Mouse (Mus musculus) CD4-positive, CD25-positive, alpha-beta regulatory T cell, adult 4 months (primary cell): ENCODE results near the gene Obscn. TPM values are rescaled to one million over a fixed set of nuclear protein-coding genes. Genes with fewer than 3 reads are reported as not detected.
A peak's percentile ranks its signal among the peaks of the same experiment; 100 is the strongest.

Experiments used
- ATAC-seq: one replicate; pipeline ENCODE4 v1.8.0; 2017
- polyA plus RNA-seq, 2 experiments: library from polyadenylated mRNA; unstranded; fragments of 100-300 nt; shearing (Covaris generic); gene quantifications; one replicate each; pipeline ENCODE4 v1.2.1; 2017

Obscn gene
- not detected for polyA plus RNA-seq

- no peak for ATAC-seq
Observed at GRCm38 (mm10) chr11:59135904-59136452, at the start of gene Obscn. TSS of gene Obscn (minus strand) at chr11:59136402.

DNA sequence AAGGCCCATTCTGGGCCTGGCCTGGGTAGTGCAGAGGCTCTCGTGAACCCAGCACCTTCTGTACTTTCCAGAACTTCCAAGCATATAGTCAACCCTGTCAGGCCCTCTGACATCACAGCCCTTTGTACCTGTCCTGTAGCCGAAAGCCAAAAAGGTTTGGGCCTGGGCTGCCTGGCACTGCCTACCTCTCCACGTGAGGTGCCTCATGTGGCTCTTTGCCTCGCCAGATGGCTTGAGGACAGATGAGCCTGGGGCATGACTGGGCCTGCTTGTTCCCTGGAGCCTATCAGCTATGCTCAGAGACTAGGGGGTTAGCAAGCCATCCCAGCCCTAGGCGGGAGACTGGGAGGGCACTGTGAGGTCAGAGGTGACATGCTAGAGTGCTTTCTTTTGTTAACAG is 49.3 kb upstream of the Obscn start:
- no peak for ATAC-seq

DNA sequence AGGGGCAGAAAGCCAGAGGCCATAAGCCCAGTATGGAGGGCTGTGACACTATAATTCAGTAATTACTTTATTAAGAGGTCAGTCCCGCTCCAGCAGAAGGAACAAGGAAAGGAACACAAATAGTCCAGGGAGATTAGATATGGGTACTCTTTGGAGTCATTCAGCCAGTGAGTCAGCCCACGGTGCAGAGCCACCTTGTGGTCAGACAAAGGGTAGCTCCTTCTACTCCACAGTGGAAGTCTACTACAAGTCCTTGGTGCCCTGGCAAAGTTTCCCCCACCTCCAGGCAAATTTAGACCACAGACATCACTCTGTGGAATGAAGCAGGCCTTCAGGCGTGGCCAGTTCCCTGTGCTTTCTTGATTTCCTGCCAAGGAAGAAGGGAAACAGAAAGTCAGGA is 47.6 kb upstream of the Obscn start:
- ATAC-seq = peak; percentile 77

DNA sequence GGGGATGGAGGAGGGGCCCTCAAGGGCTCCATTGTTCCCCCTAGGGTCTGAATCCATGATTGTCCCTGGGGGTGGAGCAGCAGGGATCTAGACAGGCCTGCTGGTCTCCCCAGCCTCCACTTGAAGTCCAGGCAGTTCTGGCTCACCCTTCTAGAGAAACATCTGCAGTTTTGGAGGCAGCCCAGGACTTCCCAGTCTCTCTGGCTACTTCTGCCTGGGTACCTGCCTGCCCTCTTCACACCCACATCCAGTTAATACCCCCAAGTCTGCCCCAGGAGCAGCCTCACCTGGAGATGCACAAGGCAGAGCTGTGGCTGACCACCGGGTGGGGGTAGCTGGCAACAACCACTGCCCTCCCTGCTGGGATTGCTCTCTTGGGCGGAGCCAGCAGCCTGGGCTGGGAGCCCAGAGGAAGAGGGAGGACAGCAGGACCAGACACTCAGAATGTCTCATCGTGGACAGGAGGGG is 46.7 kb upstream of the Obscn start, which contains the start of gene Gjc2:
TSS of gene Gjc2 (minus strand) at position 350 of the 468 bp plus-strand sequence.
- no peak for ATAC-seq

DNA sequence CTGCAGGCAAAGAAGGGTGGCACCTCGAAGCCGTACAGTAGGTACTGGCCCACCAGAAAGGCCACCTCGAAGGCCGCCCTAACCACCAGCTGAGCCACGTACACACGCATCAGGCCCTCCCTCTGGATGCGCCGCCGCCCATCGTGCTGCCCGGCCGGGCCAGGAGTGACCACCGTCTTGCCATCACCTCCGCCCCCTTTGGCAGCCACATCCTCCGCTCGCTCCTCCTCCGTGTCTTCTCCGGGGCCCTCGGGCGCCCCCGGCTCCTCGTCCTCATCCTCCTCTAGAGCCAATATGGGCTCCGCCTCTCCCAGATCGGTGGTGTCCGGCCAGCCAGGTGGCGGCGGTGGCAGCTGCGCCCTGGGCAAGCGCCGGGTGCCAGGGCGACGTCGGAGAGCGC is 40.7 kb upstream of the Obscn start:
- ATAC-seq = no peak

DNA sequence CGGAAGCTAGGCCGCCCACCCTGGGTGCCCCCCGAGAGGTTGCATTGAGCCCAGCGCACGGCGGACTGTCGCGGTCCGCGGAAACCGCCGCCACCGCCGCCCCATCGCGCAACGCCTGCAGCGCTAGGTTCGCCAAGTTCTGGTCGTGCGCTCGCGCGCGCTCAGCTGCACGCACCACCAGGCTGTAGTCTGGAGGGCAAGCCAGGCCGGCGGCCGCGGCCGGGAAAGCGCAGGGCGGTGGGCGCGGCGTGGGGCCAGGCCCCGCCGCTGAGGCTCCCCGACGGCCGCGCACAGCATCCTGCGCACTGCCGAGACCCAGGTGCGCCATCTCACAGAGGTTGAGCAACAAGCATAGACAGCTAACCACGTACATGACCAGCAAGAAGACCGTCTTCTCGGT is 40.3 kb upstream of the Obscn start:
- no peak for ATAC-seq

DNA sequence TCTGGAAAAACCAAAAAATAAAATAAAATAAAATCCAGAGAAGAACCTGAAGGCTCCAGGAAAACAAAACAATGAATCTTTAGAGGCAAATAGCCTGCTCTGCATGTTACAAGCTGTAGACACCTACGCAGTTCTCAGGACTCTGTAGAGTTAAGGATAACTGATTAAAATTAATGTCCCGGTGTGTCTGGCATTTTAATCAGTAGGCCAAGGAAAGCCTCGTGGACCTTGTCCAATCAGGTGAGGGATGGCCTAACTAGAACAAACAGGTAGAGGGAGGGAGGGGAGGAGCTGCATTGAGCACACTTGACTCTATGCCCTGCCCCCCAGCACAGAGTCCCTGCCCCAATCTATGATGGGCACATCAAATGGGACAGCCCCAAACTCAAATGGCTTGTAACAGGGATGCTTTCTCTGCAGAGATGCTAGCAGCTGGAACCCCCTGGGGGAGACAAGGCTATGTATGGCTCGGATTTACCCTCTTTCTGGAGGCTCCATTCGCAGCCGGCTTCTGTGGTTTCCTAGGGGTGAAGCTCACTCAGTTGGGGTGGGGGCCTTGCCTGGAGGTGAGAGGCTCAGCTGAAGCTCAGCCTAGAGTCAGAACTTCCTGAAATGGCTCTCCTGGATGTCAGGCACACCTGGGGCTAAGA is 38.1 kb upstream of the Obscn start:
- no peak for ATAC-seq

DNA sequence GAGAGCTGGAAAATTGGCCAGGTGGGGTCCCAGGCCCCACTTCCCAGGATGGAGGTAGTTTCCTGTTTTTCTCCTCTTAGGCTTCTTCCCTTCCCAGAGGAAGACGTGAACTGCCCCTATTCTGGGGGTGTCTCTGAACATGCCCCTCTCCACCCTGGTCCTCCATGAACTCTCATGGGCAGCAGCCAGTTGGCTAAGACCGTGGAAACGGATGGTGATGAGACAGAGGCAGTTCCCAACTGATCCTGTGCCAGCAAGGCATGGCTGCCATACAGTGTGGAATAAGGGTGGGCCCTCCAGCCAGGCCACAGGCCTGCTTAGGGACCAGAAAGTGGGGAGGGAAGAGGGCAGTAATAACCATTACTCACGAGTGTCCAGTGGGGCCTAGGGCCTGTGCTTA is 34.3 kb upstream of the Obscn start:
- ATAC-seq = no peak

- no peak for ATAC-seq
Observed at GRCm38 (mm10) chr11:59169807-59170206, 33.6 kb upstream of the Obscn start.

GRCm38 (mm10) chr11:59165616-59166241 is 29.5 kb upstream of the Obscn start:
- ATAC-seq = no peak

DNA sequence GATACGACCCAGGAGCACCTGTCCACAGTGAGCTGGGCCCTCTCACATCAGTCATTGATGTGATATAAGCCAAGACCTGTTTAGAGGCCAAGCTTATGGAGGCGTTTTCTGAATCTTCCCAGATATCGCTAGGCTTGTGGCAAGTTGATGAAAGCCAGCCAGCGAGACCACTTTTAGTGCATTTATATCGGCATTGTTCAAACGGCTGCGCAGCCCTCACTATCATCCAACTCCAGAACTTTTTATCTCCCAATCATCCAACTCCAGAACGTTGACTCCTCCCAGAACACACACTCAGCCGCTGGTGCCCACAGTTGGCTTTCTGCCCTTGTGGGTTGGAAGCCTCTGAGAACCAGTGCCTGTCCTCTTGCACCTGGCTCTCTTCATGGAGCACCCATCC is 28.2 kb upstream of the Obscn start:
- no peak for ATAC-seq

DNA sequence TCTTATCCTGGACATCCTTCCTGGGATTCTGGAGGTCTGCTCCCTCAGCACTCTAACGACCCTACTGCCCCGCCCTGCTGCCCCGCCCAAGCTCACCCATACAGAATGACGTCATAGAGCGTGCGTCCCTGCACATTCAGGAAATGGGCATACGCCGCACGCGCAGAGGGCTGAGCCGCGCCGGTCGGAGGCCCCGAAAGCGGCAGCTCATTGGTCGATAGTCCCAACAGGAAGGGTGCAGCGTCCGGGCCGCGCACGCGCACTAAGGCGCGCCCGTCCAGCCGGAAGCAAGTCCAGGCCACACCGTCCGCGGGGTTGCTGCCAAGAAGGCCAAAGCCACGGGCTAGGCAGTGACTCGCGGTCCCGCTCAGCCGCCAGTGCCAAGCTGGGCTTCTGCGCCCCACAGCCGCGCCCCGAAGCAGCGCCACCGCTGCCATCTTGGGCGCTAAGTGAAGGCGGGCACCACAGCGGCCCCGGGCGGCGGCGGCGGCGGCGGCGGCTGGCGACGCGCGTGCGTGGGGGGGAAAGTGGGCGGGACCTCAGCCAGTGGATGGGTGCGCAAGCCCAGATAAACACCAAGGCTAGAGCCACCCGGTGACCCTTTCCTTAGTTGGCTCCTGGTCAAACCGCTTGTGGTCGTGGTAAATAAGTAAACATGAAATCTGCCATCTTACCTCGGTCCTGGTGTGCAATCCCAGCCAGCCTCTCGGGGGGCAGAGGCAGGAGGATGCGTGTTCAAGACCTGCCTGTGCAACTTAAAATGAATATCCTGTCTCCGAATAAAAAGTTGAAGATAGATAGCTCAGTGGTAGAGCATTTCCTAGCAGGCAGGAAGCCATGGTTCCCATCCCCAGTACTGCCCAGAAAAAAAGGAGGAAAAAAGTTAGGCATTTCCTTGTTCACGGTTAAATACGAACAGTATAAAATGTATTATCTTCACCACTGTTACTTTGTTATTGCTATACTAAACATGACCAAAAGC is 27.3 kb upstream of the Obscn start, which contains the start of gene Iba57:
TSS of gene Iba57 (minus strand) at position 485 of the 982 bp plus-strand sequence.
- peak; percentile 98 for ATAC-seq

- no peak for ATAC-seq
Observed at GRCm38 (mm10) chr11:59162443-59163254, 26.4 kb upstream of the Obscn start.

DNA sequence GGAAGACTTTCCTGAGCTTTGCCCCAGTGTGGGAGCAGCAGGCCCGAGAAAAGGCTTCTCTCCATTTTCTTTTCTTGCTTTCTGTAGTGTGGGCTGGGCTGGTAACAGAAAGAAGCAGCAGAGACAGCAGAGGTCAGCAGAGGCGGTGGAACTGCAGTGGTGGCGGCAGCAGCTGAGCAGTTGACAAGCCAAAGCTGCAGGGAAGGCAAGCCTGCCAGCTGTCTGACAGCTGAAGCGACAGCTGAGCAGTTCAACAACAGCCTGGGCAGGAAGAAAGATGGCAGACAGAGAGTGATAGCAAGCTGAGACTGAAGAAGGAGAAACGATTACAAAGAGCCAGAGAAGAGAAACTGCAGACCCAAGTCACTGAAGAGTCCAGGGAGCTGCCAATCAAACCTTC is 25.2 kb upstream of the Obscn start:
- ATAC-seq = no peak

DNA sequence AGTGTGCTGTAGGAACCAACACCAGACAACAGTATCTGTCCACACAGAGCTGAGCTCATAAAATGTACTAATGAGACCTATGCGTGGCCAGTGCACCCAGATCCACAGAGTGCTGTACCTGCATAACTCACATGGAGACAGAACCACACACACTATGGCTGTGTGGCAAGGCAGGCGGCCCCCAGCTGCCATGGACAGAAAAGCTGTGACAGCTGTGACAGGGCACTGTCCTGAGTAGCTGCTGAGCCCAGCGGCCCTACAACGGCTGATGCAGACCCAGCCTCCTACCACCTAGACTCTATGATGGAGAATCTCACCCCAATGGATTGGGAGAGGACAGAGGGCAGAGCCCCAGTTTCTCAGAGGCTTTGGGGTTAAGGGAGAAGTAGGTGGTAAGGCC is 23.4 kb upstream of the Obscn start:
- no peak for ATAC-seq

- ATAC-seq = no peak
Observed at GRCm38 (mm10) chr11:59159099-59159498, 22.9 kb upstream of the Obscn start.

DNA sequence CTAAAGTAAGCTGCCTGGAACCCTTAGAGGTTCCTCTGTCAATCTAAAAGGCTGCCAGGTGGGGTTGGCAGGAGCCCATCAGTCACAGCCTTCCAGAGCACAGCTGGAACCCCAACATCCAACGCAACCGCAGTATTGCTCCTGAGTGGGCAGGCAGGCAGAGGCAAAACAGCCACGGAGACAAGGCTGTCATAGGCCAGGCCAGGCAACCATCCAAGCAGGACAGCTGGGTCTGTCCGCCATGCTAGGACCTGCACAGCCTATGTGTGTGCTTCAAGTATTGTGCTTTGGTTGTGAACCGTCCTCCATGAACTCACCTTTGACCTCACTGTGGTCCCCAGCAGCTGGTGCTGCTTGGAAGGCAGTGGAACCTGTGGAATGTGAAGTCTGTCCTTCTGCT is 19.7 kb upstream of the Obscn start:
- no peak for ATAC-seq

DNA sequence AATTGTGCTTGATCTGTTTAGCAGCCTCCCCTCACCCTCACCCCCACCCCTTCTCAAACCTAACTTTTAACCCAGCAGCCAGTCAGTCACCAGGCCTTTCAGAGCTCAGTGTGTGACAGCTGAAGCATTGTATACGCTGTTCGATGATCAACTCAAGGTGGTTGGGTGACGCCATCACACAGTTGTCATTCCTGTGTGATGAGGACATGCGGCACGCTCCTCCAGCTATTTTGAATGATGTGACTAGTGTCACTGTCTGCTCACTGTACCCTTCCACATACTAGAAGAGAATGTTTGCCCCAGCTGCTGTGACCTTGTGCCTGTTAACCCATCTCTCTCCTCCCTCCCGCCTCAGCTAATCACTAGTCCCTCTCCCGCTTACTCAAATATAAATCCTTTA is 18.0 kb upstream of the Obscn start:
- no peak for ATAC-seq

- no peak for ATAC-seq
Observed at GRCm38 (mm10) chr11:59151729-59152128, 15.5 kb upstream of the Obscn start.

DNA sequence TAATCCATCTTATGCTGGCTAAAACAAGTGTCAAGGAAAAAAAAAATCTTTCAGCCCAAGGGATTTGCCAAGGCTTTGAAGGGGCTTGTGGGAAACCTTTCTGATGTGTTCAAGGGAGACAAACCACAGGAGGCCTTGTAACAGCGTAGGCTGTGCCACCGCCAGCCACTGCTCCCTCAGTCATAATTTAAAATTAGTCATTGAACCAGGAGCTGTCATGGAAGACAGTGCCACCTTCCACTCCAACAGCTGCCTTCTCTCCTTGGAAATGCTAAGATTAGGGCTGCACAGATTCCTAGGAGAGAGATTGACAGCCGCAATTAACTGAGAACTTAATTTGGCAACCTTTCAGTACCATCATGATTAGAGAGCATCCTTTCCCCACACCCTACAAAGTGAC is 13.1 kb upstream of the Obscn start:
- no peak for ATAC-seq

GRCm38 (mm10) chr11:59142962-59143361 is 6.8 kb upstream of the Obscn start:
- no peak for ATAC-seq

GRCm38 (mm10) chr11:59141772-59142370 is 5.7 kb upstream of the Obscn start:
- ATAC-seq = no peak
